Mouse (Mus musculus) left cerebral cortex, postnatal 14 days (tissue): ENCODE measurements at regions not wholly inside any gene's neighbourhood (a gene's known extent, or its start where the extent isn't known, plus 50 kb on each side); places are given as distances from the start of the nearest gene placed in this dataset.

ENCODE experiments used
- DNase-seq, 2 experiments: peaks; one replicate each; pipeline ENCODE4 v3.0.0; 2021 to 2022; ENCODE audit warnings: low spot score in 2 of 2, mixed read lengths in 1 of 2
- intact Hi-C: fragments of 180-260 bp; cut with DNase I; formaldehyde crosslinking; loops from one replicate; pipeline ENCODE4 v1.15.1; 2025

DNA sequence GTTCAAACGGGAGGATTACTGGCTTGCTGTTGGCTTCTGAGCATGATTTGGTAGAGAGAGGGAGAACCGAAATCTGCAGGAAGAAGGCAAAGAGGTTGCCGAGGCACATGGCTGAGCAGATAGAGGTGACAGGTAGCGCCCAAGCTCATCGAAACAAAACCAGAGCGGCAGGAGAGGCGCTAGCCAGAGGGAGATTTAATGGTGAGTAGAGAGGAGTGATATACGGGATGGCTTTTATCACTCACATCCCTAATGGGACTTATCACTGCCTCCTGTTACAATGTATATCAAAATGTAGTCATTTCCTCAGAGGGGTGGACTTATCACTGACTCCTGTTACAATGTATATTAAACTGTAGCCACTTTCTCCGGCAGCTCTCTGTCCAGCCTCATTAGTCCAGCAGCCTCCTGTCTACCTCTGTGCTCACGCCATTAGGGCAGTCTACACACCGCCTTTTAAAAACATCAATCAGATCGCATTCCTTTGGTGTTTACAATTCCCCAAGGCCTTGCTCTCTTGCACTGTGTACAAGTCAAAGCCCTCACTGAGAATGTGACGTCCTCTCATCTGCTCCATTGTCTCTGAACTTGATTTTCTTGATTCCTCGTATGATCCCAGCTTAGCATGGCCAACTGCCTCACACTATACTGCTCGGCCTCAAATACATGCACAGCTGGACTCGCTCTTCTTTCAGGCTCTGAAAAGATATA is 59.0 kb upstream of the Ppm1h start:
- intact Hi-C loops: no loop called here
- no peak for DNase-seq
